Mouse (Mus musculus) heart, adult 2 months (tissue): ENCODE results near the gene Ralgps1.

Experiments used
- CTCF ChIP-seq: fragments of 200-600 bp; IDR thresholded peaks from 2 replicates; pipeline ENCODE4 v1.8.1; 2022; ENCODE audit warnings: antibody characterized with exemption, mild to moderate bottlenecking, moderate library complexity
- POLR2A ChIP-seq: fragments of 200-500 bp; IDR thresholded peaks from 2 replicates; pipeline ENCODE4 v1.6.1; 2011; ENCODE audit warnings: mild to moderate bottlenecking, low read depth, low read length, control low read depth; ENCODE audit not compliant: insufficient read depth

DNA sequence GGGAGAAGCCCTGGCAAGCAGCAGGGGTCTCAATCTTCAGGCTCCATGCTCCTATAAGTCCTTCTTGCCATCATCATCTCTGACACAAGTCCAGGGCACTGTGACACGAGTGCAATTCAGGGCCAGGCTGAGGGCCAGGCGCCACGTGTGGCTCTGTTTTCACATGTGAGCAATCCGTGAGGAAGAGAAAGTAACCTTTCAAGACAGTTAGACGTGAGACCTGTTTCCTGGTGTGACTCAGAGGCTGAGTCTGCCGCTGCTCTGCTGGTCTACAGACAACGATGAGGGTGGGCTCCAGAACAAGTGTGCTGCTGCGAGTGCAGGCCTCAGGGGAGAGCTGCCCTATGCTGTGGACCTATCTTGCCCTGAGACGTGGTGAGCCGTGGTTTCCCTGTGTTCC, 198.2 kb downstream of the Ralgps1 start:
- TF ChIP-seq CTCF (no peak), POLR2A (no peak)
